Mouse (Mus musculus) embryonic facial prominence, embryonic 11.5 days (tissue): Measurements from ENCODE around the gene Sox30. TPM values are rescaled to one million over a fixed set of nuclear protein-coding genes. Genes with fewer than 3 reads are reported as not detected.

Experiments
- ATAC-seq: fragments of 200-750 bp; cut with Nextera tagmentation; replicated peaks from 2 replicates; pipeline ENCODE4 v1.8.0; 2017; ENCODE audit warnings: low read depth; ENCODE audit not compliant: insufficient number of reproducible peaks, low FRiP score, low TSS enrichment
- DNase-seq: peaks from one replicate; pipeline ENCODE4 v3.0.0-alpha.2; 2015; ENCODE audit warnings: low spot score
- H3K27ac ChIP-seq: fragments of 300-500 bp; sonication (generic); replicated peaks from 2 replicates; pipeline ENCODE4 v1.5.1; 2014; ENCODE audit warnings: mild to moderate bottlenecking, low read depth, low read length, control low read depth
- H3K27me3 ChIP-seq: fragments of 300-500 bp; sonication (generic); 2 replicates; pipeline ENCODE4 v1.6.1; 2014; ENCODE audit warnings: mild to moderate bottlenecking, low read length, moderate library complexity, mixed read lengths; ENCODE audit not compliant: control insufficient read depth, insufficient read depth
- H3K36me3 ChIP-seq: fragments of 300-500 bp; sonication (generic); replicated peaks from 2 replicates; pipeline ENCODE4 v1.6.1; 2014; ENCODE audit warnings: low read depth, mild to moderate bottlenecking, low read length, moderate library complexity, mixed read lengths; ENCODE audit not compliant: control insufficient read depth, insufficient read depth
- H3K4me1 ChIP-seq: fragments of 300-500 bp; sonication (generic); 2 replicates; pipeline ENCODE4 v1.6.1; 2014; ENCODE audit warnings: low read length, mixed read lengths; ENCODE audit not compliant: control insufficient read depth, insufficient read depth
- H3K4me2 ChIP-seq: fragments of 300-500 bp; sonication (generic); 2 replicates; pipeline ENCODE4 v1.6.1; 2014; ENCODE audit warnings: low read depth, mild to moderate bottlenecking, control low read depth, low read length, moderate library complexity
- H3K4me3 ChIP-seq: fragments of 300-500 bp; sonication (generic); 2 replicates; pipeline ENCODE4 v1.5.1; 2014; ENCODE audit warnings: low read depth, low read length, control low read depth
- H3K9ac ChIP-seq: fragments of 300-500 bp; sonication (generic); replicated peaks from 2 replicates; pipeline ENCODE4 v1.6.1; 2014; ENCODE audit warnings: mild to moderate bottlenecking, control low read depth, low read length
- H3K9me3 ChIP-seq: fragments of 300-500 bp; sonication (generic); replicated peaks from 2 replicates; pipeline ENCODE4 v1.6.1; 2016; ENCODE audit warnings: mild to moderate bottlenecking, low read length, inconsistent platforms, mixed read lengths; ENCODE audit not compliant: control insufficient read depth
- WGBS: fragments of 180-500 bp; shearing (Covaris S2); extraction: QIAGEN DNeasy Blood & Tissue Kit; methylation state at CpG from one replicate; pipeline ENCODE4 v1.1.7; 2014; 5-methylcytosine and 5-hydroxymethylcytosine counted together
- polyA plus RNA-seq: library from polyadenylated mRNA; unstranded; fragments of >200 nt; fragmentation: Nextera tagmentation; extraction: Ambion mirVana; gene quantifications from 2 replicates; pipeline ENCODE4 v1.2.1, GENCODE M21; 2014

Gene Sox30
- polyA plus RNA-seq, 1 experiment from 2014 or later = 0.22 TPM

DNA sequence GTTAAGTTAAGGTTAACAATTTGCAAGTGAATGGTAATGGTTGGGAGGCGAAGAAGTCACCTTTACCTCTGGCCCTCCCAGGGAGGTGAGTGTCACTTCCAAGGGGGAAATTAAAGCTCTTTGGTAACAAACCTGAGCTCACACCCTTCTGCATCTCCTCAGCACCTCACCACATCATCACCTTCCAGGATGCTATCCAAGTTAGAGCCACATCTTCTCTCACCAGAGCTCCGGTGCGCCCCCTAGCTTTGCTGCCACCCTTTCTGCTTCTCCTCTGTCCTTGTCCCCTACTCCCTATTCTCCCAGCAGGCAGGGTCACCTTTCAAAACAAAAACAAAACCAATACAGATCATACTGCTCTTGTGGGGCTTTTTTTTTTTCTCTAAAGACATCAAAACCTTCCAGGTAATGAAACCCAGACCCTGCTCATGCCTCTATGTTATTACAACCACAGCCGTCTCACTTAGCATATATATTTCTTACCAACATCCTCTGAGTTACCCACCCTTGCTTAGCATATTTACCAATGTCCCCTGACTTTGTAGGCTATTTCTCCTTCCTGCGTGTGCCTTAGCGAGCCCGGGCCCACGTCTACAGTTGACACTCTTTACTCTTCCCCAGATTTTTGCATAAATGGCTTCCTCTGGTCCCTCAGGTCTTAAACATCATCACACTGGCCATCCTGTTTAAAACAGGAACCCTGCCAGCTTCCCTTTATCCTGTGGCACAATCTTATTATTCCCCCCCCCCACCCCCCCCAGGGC is 80.0 kb downstream of the Sox30 start:
- Histone ChIP-seq H3K27ac (no peak overlapping the region), H3K4me3 (no peak overlapping the region), H3K36me3 (no peaks in the 10 kb centered on the region), H3K4me2 (no peak overlapping the region), H3K9ac (no peak overlapping the region), H3K9me3 (no peaks in the 10 kb centered on the region), H3K27me3 (no peaks in the 10 kb centered on the region), H3K4me1 (peaks cover 2% of the 10 kb centered on the region; the same call in 1 of the 2 replicates)
- ATAC-seq (no peak), DNase-seq (no peak)
- WGBS = 64% methylated on average over 8 of the region's 8 CpGs

- Histone ChIP-seq H3K4me3 (no peak overlapping the region), H3K27ac (no peak overlapping the region), H3K9me3 (no peaks in the 10 kb centered on the region), H3K4me2 (no peak overlapping the region), H3K27me3 (no peaks in the 10 kb centered on the region), H3K4me1 (0 out of 2 replicates have a peak, but pooled peaks cover 2% of the 10 kb centered on the region), H3K9ac (no peak overlapping the region), H3K36me3 (no peaks in the 10 kb centered on the region)
- ATAC-seq (no peak), DNase-seq (no peak)
- WGBS = 79% methylated on average over 5 of the region's 5 CpGs
Observed at GRCm38 (mm10) chr11:46060651-46061020, 80.5 kb downstream of the Sox30 start.

DNA sequence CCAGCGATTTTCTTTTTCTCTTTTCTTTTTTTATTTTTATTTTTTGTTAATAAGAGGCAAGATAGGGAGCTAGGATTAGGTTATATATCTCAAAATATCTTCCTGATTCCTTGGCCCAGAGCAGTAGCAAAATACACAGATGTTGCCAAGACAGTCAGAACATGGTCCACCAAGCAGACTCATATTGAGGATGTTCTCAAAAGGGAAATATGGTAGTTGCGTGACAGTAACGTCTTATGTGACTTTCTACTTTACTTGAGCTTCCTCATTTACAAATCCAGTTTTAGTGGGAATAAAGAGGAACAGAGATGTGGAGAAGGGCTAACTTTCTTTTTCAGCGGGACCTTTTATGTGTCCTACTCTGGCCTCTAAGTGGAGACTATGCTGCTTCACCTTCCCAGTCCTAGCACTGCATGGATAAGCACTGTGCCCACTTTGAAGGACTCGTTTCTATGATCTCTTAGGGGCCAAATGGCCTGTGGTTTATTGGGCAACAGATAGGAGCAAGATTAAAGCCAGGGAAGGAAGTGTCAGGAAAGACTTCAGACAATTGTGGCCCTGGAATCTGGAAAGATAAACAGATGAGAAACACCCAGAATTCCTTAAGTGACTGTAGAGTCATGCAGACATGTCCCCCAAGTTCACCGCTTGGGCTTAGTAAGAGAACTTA is 81.8 kb downstream of the Sox30 start:
- Histone ChIP-seq H3K27me3 (no peaks in the 10 kb centered on the region), H3K27ac (no peak overlapping the region), H3K9ac (no peak overlapping the region), H3K9me3 (no peaks in the 10 kb centered on the region), H3K36me3 (no peaks in the 10 kb centered on the region), H3K4me2 (no peak overlapping the region), H3K4me1 (no peaks in the 10 kb centered on the region), H3K4me3 (no peak overlapping the region)
- 79% methylated on average over 6 of the region's 6 CpGs for WGBS
- no peak for ATAC-seq
- DNase-seq = no peak

DNA sequence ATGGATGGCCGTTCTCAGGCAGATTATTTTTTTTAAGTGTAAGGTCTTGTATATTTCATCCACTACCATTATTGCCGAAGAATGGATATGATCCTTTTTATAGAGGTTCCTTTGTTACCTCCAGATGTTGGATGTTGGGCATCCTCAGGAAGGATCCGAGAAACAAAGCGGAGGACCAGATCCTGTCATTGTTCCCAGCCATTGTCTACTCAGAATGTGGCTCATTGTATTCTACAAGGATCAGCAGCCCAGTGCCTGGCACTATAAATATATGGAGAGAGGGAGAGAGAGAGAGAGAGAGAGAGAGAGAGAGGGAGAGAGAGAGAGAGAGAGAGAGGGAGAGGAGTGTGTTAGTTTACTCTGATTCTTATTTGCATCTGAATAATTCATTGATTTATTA is 82.5 kb downstream of the Sox30 start:
- ATAC-seq = no peak

GRCm38 (mm10) chr11:46062993-46063731 is 83.1 kb downstream of the Sox30 start:
- Histone ChIP-seq H3K27ac (no peak overlapping the region), H3K4me3 (no peak overlapping the region)
- ATAC-seq = no peak

More for the DNA sequence above, 82.5 kb downstream of the Sox30 start:
- no peak for DNase-seq
- H3K4me3 ChIP-seq = no peak overlapping the region
- no peaks in the 10 kb centered on the region for H3K9me3 ChIP-seq
- no peaks in the 10 kb centered on the region for H3K27me3 ChIP-seq
- H3K36me3 ChIP-seq = no peaks in the 10 kb centered on the region
- no peak overlapping the region for H3K9ac ChIP-seq
- WGBS = 74% methylated on average over 4 of the region's 4 CpGs
- no peak overlapping the region for H3K4me2 ChIP-seq
- H3K27ac ChIP-seq = no peak overlapping the region
- no peaks in the 10 kb centered on the region for H3K4me1 ChIP-seq

GRCm38 (mm10) chr11:46064767-46065166 is 84.7 kb downstream of the Sox30 start:
- H3K4me3 ChIP-seq = no peak overlapping the region
- ATAC-seq (no peak), DNase-seq (no peak)
- H3K9ac ChIP-seq = no peak overlapping the region
- no peak overlapping the region; the same call in 1 of the 2 replicates for H3K27ac ChIP-seq
- no peak overlapping the region for H3K4me2 ChIP-seq
- H3K9me3 ChIP-seq = no peaks in the 10 kb centered on the region
- 50% methylated on average over 8 of the region's 8 CpGs for WGBS
- H3K36me3 ChIP-seq = no peaks in the 10 kb centered on the region
- no peaks in the 10 kb centered on the region for H3K4me1 ChIP-seq
- H3K27me3 ChIP-seq = no peaks in the 10 kb centered on the region

More at GRCm38 (mm10) chr11:46062993-46063731, 83.1 kb downstream of the Sox30 start:
- no peak for DNase-seq
- H3K9me3 ChIP-seq = no peaks in the 10 kb centered on the region
- no peak overlapping the region for H3K4me2 ChIP-seq
- H3K4me1 ChIP-seq = no peaks in the 10 kb centered on the region
- no peak overlapping the region for H3K9ac ChIP-seq
- H3K27me3 ChIP-seq = no peaks in the 10 kb centered on the region
- WGBS = 66% methylated on average over 9 of the region's 9 CpGs
- H3K36me3 ChIP-seq = no peaks in the 10 kb centered on the region

DNA sequence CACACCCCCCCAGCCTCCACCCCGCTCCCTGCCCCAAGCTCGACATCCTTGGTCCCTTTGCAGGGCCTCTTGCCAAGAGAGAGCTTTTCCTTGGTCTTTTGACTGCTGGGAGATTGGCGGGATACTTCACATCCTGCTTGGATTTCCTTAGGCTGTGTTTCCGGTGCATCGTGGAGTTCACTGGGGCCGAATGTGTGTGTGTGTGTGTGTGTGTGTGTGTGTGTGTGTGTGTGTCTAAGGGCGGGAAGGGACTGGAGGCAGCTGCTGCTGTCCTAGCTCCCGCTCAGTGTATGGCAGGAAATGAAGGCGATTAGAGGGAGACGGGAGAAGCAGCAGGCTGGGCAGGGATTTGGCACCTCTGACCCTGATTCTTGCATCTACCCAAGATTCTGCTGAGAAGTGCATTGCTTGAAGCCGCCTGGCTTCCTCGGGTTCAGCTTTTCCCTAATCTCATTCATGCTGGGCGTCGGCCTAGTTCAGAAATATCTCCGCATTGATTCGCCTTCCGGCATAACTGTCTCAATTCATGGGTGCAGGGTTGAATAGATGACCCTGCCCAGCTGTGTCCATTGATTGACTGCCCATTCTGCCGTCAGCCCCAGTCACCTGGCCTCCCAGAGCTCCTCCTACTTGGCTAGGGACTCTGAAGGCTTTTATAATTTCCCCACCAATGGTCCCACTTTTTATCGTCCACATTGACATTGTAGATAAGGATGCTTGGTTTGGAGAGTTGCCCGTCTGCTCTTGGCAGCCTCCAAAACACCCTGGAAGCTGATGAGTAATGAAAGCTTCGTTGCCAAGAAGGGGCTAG is 85.3 kb downstream of the Sox30 start:
- ATAC-seq (peak; percentile 34; the same call in 1 of the 2 replicates), DNase-seq (peak; percentile 50)
- Histone ChIP-seq H3K4me1 (no peaks in the 10 kb centered on the region), H3K9me3 (no peaks in the 10 kb centered on the region), H3K27me3 (no peaks in the 10 kb centered on the region), H3K4me2 (no peak overlapping the region), H3K9ac (no peak overlapping the region), H3K27ac (no peak overlapping the region; the same call in 1 of the 2 replicates), H3K36me3 (no peaks in the 10 kb centered on the region), H3K4me3 (no peak overlapping the region)
- WGBS = 51% methylated on average over 21 of the region's 21 CpGs
